Mouse (Mus musculus) limb, embryonic 11.5 days (tissue): ENCODE measurements around the gene Fam181a. TPM values are rescaled to one million over a fixed set of nuclear protein-coding genes. Genes with fewer than 3 reads are reported as not detected.
A peak's percentile ranks its signal among the peaks of the same experiment; 100 is the strongest.

Experiments
- ATAC-seq: fragments of 200-750 bp; cut with Nextera tagmentation; 2 replicates; pipeline ENCODE4 v1.8.0; 2017; ENCODE audit warnings: low read depth; ENCODE audit not compliant: insufficient number of reproducible peaks, low FRiP score, low TSS enrichment
- DNase-seq: peaks from one replicate; pipeline ENCODE4 v3.0.0-alpha.2; 2015; ENCODE audit warnings: low spot score
- H3K27ac ChIP-seq: fragments of 300-500 bp; sonication (generic); replicated peaks from 2 replicates; pipeline ENCODE4 v1.5.1; 2014; ENCODE audit warnings: low read depth, mild to moderate bottlenecking, low read length
- H3K27me3 ChIP-seq: fragments of 300-500 bp; sonication (generic); 2 replicates; pipeline ENCODE4 v1.6.1; 2014; ENCODE audit warnings: mild to moderate bottlenecking, low read length, mixed read lengths; ENCODE audit not compliant: control insufficient read depth, insufficient read depth
- H3K36me3 ChIP-seq: fragments of 300-500 bp; sonication (generic); 2 replicates; pipeline ENCODE4 v1.6.1; 2014; ENCODE audit warnings: mild to moderate bottlenecking, low read length, moderate library complexity, mixed read lengths; ENCODE audit not compliant: control insufficient read depth, insufficient read depth
- H3K4me1 ChIP-seq: fragments of 300-500 bp; sonication (generic); 2 replicates; pipeline ENCODE4 v1.6.1; 2014; ENCODE audit warnings: low read length, mixed read lengths; ENCODE audit not compliant: control insufficient read depth, insufficient read depth
- H3K4me2 ChIP-seq: fragments of 300-500 bp; sonication (generic); 2 replicates; pipeline ENCODE4 v1.6.1; 2014; ENCODE audit warnings: low read depth, mild to moderate bottlenecking, moderate library complexity; ENCODE audit not compliant: severe bottlenecking
- H3K4me3 ChIP-seq: fragments of 300-500 bp; sonication (generic); 2 replicates; pipeline ENCODE4 v1.5.1; 2014; ENCODE audit warnings: low read depth, low read length
- H3K9ac ChIP-seq: fragments of 300-500 bp; sonication (generic); 2 replicates; pipeline ENCODE4 v1.6.1; 2014; ENCODE audit warnings: mild to moderate bottlenecking, low read length
- H3K9me3 ChIP-seq: fragments of 300-500 bp; sonication (generic); 2 replicates; pipeline ENCODE4 v1.6.1; 2016; ENCODE audit warnings: low read length; ENCODE audit not compliant: control insufficient read depth
- WGBS: fragments of 180-500 bp; shearing (Covaris S2); extraction: QIAGEN DNeasy Blood & Tissue Kit; methylation state at CpG from one replicate; pipeline ENCODE4 v1.1.7; 2014; 5-methylcytosine and 5-hydroxymethylcytosine counted together
- polyA plus RNA-seq: library from polyadenylated mRNA; unstranded; fragments of >200 nt; fragmentation: Nextera tagmentation; extraction: Ambion mirVana; gene quantifications from 2 replicates; pipeline ENCODE4 v1.2.1, GENCODE M21; 2014

Gene Fam181a
- polyA plus RNA-seq, 1 experiment from 2014 or later, result not detected

DNA sequence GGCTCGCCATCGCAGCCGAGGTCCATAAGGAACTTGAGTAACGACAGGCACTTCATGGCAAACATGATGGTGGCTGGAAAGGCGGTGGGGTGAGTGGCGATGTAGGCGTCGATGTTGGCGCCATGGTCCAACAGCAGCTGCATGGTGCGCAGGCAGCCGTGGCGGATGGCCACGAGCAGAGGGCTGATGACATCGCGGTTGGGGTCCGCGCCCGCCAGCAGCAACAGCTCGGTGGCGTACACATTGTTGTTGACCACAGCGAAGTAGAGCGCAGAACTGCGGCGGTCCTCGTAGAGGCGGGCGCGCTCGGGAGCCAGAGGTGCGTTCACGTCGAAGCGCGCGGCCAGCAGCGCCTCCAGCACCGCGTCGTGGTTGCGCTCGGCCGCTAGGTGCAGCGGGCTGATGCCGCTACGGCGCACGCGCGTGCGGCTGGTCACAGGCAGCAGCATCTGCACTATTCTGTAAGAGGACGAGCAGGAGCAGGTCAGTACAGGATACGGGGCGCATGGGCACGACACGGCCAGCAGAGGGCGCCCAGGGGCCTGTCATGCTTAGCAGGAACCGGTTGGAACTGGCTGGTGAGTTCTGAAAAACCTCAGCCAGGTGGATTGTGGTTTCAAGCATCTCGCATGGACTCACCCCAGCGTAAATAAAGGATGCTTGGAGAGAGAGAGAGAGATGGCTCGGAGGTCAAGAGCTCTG lies 14.5 kb downstream of the Fam181a start:
- peak overlapping the region; percentile 17 for H3K9ac ChIP-seq
- H3K9me3 ChIP-seq, result no peaks in the 10 kb centered on the region
- ATAC-seq (peak; percentile 90), DNase-seq (peak; percentile 98)
- WGBS, result 6% methylated on average over 60 of the region's 60 CpGs
- 0 out of 2 replicates have a peak, but pooled peaks cover 3% of the 10 kb centered on the region for H3K4me1 ChIP-seq
- peak overlapping the region; percentile 50 for H3K4me2 ChIP-seq
- H3K27ac ChIP-seq, result no peak overlapping the region
- H3K4me3 ChIP-seq, result peak overlapping the region; percentile 19
- peaks cover 8% of the 10 kb centered on the region for H3K27me3 ChIP-seq
- H3K36me3 ChIP-seq, result no peaks in the 10 kb centered on the region

DNA sequence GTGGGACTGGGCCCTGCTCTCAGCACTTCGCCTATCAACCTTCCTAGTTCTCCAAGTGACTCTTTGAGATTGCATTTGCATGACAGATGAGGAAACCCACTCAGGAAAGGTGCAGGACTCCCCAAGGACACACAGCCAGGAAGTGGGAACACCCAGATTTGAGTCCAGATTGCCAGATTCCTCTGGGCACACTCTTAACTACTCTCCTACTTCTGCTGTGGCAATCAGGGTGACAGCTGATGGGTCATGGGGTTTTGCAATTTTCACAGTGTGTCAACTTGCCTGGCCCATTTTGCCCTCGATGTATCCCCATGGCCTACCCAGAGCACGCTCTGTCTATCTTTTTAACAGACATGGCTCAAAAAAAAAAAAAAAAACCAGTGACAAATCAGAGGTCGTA lies 15.8 kb downstream of the Fam181a start:
- ATAC-seq (no peak), DNase-seq (no peak)
- Histone ChIP-seq H3K9me3 (no peaks in the 10 kb centered on the region), H3K4me3 (no peak overlapping the region), H3K36me3 (no peaks in the 10 kb centered on the region), H3K4me1 (0 out of 2 replicates have a peak, but pooled peaks cover 3% of the 10 kb centered on the region), H3K27me3 (peaks cover 8% of the 10 kb centered on the region), H3K9ac (no peak overlapping the region), H3K4me2 (no peak overlapping the region), H3K27ac (no peak overlapping the region)
- WGBS, result 66% methylated on average over 4 of the region's 4 CpGs

DNA sequence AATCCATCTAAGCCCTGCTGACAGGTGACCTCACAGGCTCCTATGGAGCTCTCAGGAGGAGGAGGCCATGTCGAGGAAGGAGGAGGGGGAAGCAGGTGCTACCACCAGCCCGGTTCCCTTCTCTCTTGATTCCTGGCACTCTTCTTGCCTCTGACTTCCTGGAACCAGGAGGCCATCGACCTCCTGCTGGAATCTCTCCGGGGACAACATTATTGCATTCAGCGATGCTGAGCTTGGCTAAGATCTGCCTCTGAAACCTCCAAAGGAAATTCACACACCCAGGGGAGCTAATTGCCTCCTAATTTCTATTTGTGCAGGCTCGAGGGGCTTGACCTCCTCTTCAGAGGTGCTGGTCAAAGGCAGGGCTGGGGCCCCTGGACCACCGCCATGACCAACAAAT lies 16.3 kb downstream of the Fam181a start:
- Histone ChIP-seq H3K27ac (no peak overlapping the region), H3K4me2 (no peak overlapping the region), H3K27me3 (peaks cover 8% of the 10 kb centered on the region), H3K36me3 (no peaks in the 10 kb centered on the region), H3K9me3 (no peaks in the 10 kb centered on the region), H3K9ac (no peak overlapping the region), H3K4me3 (no peak overlapping the region), H3K4me1 (0 out of 2 replicates have a peak, but pooled peaks cover 3% of the 10 kb centered on the region)
- no peak for ATAC-seq
- WGBS, result 30% methylated on average over 7 of the region's 7 CpGs
- no peak for DNase-seq

DNA sequence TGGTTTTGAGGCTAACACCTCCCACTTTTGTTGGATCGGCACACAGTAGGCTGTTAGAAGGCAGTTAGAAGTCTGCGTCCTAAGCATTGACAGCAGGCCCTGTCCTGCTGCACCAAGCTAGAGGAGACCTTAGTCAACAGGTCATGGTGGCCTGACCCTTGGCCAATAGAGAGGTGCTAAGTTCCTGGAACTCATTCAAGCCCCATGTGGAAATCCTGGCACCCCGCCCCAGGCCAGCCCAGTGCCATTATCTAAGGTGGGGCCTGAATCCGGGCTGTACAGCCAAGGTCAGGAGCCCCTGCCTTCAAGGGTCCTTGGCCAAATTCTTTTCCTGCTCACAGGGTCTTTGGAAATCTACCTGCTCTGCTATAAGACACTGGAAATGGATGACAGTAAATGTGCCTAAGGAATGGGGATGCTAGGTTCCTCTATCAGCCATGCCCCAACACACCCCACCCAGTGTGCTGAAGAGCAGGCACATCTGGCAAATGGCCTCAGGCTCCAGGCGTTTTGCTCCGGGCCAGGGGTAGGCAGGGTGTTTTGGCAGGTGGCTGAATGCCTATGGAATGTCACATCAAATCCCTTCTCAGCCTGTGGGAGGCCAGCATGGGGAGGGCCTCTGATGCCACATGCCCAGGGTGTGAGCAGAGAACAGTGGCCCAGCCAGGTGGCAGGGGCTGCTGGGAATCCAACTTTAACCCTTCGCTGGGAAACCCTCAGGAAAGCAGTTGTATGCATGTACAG lies 17.8 kb downstream of the Fam181a start:
- ATAC-seq (no peak), DNase-seq (no peak)
- WGBS, result 63% methylated on average over 7 of the region's 7 CpGs
- H3K4me1 ChIP-seq, result 0 out of 2 replicates have a peak, but pooled peaks cover 3% of the 10 kb centered on the region
- no peaks in the 10 kb centered on the region for H3K9me3 ChIP-seq
- no peak overlapping the region for H3K9ac ChIP-seq
- no peak overlapping the region for H3K4me2 ChIP-seq
- no peak overlapping the region for H3K4me3 ChIP-seq
- H3K27me3 ChIP-seq, result peaks cover 7% of the 10 kb centered on the region
- H3K27ac ChIP-seq, result no peak overlapping the region
- no peaks in the 10 kb centered on the region for H3K36me3 ChIP-seq

DNA sequence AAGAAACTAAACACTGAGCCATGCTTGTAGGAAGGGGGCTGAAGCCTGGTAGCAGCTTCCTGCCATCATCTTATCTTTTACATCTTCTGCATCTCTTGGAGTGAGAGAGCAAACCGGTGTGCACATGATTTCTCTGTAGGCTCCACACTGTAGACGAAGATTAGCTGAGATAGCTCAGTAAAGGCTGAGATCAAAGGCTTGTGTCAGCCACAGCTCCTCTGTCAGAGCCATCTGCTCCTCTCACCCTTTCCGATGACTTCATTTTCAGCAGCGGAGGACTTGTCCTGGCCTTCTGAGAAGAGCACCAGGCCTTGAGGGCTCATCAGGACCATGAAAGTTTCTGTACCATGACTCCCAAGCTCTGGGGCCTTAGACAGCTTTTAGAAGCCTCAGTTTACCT lies 20.7 kb downstream of the Fam181a start:
- Histone ChIP-seq H3K9ac (no peak overlapping the region), H3K27ac (no peak overlapping the region), H3K36me3 (no peaks in the 10 kb centered on the region), H3K4me2 (no peak overlapping the region), H3K4me1 (0 out of 2 replicates have a peak, but pooled peaks cover 3% of the 10 kb centered on the region), H3K27me3 (no peaks in the 10 kb centered on the region), H3K4me3 (no peak overlapping the region), H3K9me3 (no peaks in the 10 kb centered on the region)
- no peak for ATAC-seq
- WGBS, result 33% methylated on average over 4 of the region's 4 CpGs
- DNase-seq, result no peak

DNA sequence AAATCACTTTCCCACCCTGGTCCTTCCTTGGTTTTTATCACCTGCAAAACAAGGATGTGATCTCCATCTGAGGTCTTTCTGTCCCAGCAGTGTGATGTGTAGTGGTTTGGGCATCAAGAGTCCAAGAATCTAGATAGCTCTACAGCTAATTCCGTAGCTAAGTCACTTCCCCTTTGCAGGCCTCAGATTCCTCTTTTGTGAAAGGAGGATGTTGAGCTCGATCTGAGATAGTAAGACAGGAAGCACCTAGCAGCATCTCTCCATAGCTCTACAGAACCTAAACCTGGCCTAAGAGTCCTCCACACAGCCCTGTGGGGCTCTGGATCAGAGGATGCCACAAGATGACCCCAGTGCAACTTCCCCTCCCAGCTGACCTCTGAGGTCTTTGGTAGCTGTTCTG lies 22.1 kb downstream of the Fam181a start:
- DNase-seq, result no peak
- no peak overlapping the region for H3K4me3 ChIP-seq
- H3K36me3 ChIP-seq, result no peaks in the 10 kb centered on the region
- no peaks in the 10 kb centered on the region for H3K9me3 ChIP-seq
- ATAC-seq, result no peak
- 0 out of 2 replicates have a peak, but pooled peaks cover 3% of the 10 kb centered on the region for H3K4me1 ChIP-seq
- H3K9ac ChIP-seq, result no peak overlapping the region
- no peak overlapping the region for H3K27ac ChIP-seq
- no peak overlapping the region for H3K4me2 ChIP-seq
- WGBS, result 90% methylated on average over 2 of the region's 2 CpGs
- no peaks in the 10 kb centered on the region for H3K27me3 ChIP-seq

DNA sequence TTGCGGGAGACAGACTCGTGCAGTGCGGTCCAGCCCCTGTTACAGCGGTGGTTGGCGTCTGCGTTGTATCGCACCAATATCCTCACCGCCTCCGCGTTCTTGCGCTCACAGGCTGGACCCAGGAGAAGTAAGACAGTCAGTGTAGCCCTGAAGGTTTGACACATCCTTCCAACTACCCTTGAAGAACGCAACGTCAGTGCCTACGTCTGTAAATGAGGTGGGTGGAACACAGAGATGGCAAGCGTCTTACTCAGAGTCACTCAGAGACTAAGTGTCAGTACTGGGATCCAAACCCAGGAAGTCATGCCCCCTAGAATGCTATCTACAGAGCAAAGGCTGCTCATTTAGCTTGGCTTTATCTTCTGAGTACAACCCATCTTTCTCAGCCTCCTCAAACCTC lies 22.7 kb downstream of the Fam181a start:
- Histone ChIP-seq H3K4me2 (no peak overlapping the region), H3K27me3 (no peaks in the 10 kb centered on the region), H3K36me3 (no peaks in the 10 kb centered on the region), H3K4me1 (0 out of 2 replicates have a peak, but pooled peaks cover 3% of the 10 kb centered on the region), H3K9ac (no peak overlapping the region), H3K4me3 (no peak overlapping the region), H3K9me3 (no peaks in the 10 kb centered on the region), H3K27ac (no peak overlapping the region)
- ATAC-seq (no peak), DNase-seq (no peak)
- 94% methylated on average over 15 of the region's 15 CpGs for WGBS

DNA sequence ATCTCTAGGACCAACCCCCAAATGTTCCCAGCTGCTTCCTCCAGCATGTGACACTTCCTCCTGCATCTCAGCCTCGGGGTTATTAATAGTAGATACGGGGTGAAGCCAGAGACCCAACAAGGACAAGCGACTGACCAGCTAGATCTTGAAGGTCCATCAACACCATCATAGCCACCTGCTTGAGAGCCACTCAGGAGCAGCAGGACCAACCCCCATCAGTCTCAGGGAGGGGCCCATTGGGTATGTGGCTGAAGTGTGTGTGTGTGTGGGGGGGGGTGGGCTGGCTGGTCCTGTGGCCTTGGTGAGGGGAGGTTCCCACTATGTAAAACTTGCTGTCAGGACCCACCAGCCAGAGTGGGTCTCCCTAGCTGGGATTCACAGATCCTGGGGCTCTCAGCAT lies 26.0 kb downstream of the Fam181a start:
- H3K4me3 ChIP-seq, result no peak overlapping the region
- no peaks in the 10 kb centered on the region for H3K9me3 ChIP-seq
- no peaks in the 10 kb centered on the region for H3K36me3 ChIP-seq
- no peaks in the 10 kb centered on the region for H3K4me1 ChIP-seq
- no peak overlapping the region for H3K4me2 ChIP-seq
- ATAC-seq (no peak), DNase-seq (no peak)
- no peak overlapping the region for H3K27ac ChIP-seq
- no peak overlapping the region for H3K9ac ChIP-seq
- H3K27me3 ChIP-seq, result no peaks in the 10 kb centered on the region
- WGBS, result 88% methylated on average over 3 of the region's 3 CpGs
